Mouse (Mus musculus) left cerebral cortex, adult 18-20 months (tissue): Measurements from ENCODE around the gene Aspscr1. TPM values are rescaled to one million over a fixed set of nuclear protein-coding genes. Genes with fewer than 3 reads are reported as not detected.

Experiments
- DNase-seq, 2 experiments: peaks; one replicate each; pipeline ENCODE4 v3.0.0; 2021 to 2022; ENCODE audit warnings: low spot score in 2 of 2, mixed read lengths in 1 of 2
- total RNA-seq, 2 experiments: library from RNA; stranded (reverse); gene quantifications; 2 replicates each; pipeline ENCODE4 v1.2.3; 2021

The Aspscr1 gene
- total RNA-seq, 2 experiments from 2014 or later: 51.1 to 57.7 TPM

DNA sequence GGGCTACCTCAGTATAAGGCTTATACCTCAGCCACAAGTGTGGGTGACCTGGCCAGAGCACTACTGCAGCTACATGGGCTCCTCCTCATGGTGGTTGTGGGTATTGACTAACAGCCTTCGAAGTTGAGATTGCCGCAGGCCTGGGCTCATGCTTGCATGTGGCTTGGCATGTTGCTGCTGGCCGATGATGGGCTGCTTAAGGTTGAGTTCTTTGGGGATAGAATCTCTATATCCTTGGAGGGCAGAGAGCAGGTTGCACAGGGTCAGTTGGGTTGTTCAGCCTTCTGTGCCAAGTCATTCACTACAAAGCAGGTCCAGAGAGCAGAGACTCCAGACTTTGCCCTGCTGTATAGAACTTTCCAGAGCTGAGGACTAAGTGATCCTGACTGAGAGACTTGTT is 7.1 kb downstream of the Aspscr1 start:
- no peak for DNase-seq

GRCm38 (mm10) chr11:120682683-120683082 is 9.9 kb downstream of the Aspscr1 start:
- no peak for DNase-seq

GRCm38 (mm10) chr11:120683536-120683935 is 10.8 kb downstream of the Aspscr1 start:
- DNase-seq: no peak

- DNase-seq: no peak
Observed at GRCm38 (mm10) chr11:120684086-120684485, 11.3 kb downstream of the Aspscr1 start.

- no peak for DNase-seq
Observed at GRCm38 (mm10) chr11:120684660-120685059, 11.9 kb downstream of the Aspscr1 start.

GRCm38 (mm10) chr11:120686650-120687272 is 14.0 kb downstream of the Aspscr1 start:
- no peak for DNase-seq

GRCm38 (mm10) chr11:120689365-120689764 is 16.6 kb downstream of the Aspscr1 start:
- DNase-seq: no peak

DNA sequence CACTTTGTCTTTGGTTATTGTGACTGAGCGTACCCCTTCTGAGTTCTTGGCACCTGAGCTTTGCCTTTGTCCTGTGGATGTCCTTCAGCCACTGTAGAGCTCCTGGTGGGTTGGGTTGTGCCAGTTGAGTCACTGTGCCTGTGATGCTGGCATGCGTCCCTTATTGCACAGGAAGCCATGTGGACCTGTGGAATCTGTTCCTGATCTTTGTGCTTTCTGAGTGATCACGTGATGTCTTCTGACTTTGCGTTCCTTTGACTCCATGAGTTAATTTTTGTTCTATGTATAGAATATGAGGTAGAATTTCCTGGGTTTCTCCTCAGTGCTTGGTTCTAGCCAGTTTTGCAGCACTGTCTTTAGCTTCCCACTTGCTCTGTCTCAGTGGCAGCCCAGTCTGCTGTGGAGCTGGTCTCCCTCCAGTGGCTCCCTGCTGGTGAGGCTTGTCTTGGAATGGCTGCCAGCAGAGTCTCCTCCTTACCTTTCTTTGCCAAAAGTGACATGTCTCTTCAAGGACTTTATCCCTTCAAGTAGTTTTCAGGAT is 19.8 kb downstream of the Aspscr1 start:
- DNase-seq: no peak

DNA sequence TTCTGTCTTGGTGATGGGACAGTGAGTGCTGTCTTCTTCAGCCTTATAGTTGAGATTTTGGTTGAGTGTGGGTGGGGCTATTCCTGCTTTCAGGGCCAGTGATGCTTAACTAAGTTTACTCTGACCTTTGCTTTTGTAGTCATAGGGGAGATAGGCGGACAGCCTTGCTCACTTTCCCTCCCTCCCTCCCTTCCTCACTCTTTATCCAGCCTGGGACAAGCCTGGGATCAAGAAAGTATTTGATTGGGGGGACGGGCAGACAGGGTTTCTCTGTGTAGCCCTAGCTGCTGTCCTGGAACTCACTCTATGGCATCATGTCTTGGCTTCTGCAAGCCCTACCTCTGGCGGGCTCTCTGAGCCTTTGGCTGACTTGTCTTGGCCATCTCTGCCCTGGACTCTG is 20.7 kb downstream of the Aspscr1 start:
- DNase-seq: no peak

DNA sequence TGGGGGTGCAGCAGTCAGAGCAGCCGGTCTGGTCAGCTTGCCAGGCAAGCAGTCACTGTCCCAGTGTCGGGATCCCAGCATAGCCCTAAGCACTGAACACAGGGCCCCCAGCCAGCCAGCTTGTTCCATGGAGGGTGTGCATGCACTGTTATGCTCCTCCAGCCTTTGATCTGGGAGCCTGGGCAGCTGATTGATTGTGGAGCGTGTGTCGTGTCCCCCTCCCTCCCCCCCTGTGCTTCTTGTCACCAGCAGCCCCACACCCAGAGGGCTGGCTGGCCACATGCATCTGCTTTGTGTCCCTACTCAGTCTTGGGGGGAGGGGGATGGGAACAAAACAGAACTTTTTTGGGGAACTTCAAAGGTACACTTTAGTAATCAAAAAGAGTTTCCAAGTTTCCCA is 22.4 kb downstream of the Aspscr1 start:
- DNase-seq: no peak

DNA sequence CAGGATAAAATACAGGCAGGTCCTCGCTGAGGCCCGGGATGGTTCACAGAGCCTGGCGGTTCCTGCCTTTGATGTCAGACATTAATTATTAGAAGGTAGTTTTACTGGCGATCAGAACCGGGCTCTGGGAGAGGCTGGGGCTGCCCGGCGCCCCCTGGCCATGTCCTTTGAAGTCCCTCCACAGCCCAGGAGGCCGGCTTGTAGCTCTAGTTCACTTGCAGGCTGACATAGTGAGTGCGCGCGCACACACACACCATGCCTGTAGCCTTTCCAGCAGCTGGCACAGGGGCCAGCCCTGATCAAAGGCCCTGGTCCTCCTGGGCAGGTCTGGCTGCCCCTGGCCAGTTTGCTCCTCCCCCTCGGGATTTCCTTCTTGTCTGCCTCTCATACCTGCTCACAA is 22.9 kb downstream of the Aspscr1 start:
- DNase-seq: no peak

GRCm38 (mm10) chr11:120696568-120696967 is 23.8 kb downstream of the Aspscr1 start:
- no peak for DNase-seq

DNA sequence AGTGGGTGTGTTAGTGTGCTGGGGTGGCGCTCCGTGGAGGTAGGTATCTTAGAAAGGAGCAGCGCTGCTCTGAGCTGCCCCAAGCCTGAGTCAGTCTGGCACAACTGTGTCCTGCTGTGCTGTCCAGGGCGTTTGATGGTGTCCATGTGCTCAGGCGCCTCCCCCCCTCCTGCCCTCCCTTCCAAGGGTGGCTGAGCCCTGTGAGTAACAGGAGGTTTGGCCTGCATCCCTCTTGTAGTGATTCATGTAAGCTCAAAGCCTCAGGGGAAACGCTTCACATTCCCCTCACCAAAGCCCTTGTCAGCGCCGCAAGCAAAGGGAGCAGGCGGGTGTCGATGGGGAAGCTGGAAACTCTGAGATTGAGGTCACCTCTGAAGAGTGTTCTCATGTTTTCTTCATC is 25.0 kb downstream of the Aspscr1 start:
- DNase-seq: no peak

GRCm38 (mm10) chr11:120703696-120704454 is 31.1 kb downstream of the Aspscr1 start:
- DNase-seq: no peak

DNA sequence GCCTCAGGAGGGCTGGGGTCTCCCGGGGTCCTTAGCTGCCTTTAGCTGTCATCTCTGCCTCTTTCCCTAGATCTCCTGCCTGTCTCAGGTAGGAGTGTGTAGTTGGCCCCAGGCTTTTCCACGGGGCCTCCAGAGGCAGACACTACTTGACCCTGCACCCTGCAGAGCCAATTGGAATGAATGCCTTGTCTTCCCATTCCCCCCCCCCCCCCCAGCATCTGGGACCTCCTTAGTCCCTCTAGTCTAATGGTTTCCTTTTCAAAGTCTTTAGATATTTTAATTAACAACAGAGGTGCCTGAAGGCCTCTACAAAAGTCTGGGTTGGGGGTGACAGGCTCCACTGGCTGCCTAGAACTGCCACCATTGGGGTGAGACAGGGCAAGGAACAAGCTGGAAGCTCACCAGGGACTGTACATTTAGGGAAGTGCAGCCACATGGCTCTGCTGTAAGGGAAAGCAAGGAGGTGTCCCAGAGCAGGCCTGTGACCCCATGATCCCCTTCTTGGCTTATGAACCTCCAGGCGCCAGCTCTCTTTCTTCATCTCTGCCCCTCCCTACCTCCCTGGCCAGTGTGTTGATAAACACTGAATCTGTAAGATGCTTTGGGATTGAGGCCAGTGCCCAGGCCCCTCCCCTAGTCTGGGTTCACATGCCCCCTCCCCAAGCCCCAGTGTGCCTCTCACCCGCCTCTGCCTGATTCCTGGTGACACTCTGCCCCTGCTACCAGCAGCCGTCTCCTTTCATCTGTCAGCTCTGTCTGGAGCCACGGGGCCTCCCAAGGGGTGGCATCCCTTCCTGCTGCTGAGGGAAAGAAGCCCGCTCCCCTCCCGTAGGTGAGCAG is 31.9 kb downstream of the Aspscr1 start:
- DNase-seq: no peak

DNA sequence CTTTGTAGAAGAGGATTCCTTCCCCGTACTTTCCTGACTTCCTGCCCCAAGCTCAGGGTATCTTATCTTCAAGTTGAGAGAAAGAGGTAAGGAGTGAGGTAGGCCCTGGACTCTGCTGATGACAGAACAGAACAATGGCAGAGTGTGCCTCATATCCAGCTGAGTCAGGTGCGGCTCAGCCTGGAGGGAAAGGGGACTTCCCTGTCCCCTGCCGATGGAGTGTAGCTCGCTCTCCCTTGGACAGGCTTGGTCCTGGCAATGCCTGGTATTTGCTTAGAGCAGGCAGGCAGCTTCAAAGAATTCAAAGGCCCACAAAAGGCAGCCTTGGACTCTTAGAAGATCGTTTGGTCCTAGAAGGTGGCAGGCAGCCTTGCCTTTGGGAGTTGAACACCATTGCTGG is 33.3 kb downstream of the Aspscr1 start:
- no peak for DNase-seq

DNA sequence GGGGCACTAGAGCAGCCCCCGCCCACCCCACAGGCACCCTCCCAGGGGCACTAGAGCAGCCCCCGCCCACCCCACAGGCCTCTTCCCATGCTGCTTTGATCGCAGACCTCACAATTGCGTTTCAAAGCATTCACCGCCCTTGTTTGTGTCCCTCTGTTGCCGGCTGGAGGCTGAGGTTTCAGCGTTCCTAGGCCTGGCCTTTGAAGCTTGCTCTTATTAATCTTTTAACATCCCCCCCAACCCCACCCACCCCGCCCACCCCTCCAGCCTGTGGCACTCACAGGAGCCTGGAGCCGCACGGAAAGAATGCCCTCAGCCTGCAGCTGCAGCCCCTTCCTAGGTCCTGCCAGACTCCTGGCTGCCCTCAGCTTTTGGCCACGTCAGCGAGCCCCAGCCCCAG is 34.5 kb downstream of the Aspscr1 start:
- DNase-seq: no peak

DNA sequence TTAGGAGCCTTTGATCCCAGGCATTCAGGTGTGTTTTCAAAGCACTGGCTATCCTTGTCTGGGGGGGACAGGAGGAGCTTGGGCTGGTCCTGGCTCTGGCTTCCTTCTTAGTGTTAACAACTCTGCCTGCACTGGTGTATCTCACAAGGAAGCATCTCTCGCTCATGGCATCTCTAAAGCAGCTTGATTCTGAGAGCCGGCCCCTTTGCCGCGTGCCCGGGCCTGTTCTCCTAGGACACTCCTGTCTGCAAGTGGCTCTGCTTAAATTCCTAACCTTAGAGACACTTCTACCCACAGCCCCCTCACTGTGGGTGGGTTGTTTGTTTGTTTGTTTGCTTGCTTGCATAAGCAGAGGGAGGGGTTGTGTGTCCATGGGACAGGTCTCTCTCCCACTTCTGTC is 35.2 kb downstream of the Aspscr1 start:
- DNase-seq: no peak

DNA sequence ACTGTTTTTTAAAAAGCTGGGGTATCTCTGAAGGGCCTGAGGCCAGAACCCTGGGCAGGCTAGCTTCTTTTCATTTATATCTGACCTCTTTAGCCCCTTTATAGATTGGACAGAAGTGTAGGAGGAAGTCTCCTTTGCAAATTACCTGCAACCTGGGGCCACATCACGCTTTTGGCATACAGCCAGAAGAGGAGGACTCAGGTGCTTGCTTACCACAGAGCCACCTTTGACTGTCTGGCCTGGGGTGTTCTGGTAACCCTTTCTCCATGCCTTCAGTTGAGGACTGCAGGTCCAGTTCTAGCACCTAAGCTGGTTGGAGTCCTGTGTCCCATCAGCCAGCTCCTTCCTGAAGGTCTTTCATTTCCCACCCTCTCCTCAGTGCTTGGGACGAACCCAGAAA is 36.8 kb downstream of the Aspscr1 start:
- no peak for DNase-seq

DNA sequence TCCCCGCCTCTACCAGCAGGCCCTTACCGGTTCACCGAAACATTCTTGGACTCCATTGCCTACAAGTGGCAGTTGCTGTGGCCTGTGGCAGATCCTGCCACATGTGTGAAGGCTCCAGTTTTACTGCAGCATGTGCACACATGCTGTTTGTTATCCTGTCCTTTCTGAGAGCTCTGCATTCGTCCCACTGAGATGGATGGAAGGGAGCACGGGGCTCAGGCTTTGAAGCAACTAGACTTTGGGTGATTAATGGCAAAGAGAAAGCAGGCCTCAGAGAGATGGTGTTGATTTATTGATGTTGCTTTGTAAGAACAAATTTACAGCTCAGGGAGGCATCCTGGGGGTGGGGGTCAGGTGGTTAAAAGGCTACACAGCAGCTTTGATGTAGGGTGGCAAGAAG is 37.9 kb downstream of the Aspscr1 start:
- DNase-seq: no peak

- DNase-seq: no peak
Observed at GRCm38 (mm10) chr11:120711980-120712604, 39.3 kb downstream of the Aspscr1 start.
